Mouse (Mus musculus) ES-Bruce4 (cell line): ENCODE results near the gene Tmem132b.

Source experiments
- CTCF ChIP-seq: IDR thresholded peaks from one replicate; pipeline ENCODE4 v1.8.1; 2011; ENCODE audit warnings: low read depth, low read length
- EP300 ChIP-seq: IDR thresholded peaks from 2 replicates; pipeline ENCODE4 v1.6.1; 2011; ENCODE audit warnings: low read depth, low read length; ENCODE audit not compliant: insufficient read depth
- POLR2A ChIP-seq: IDR thresholded peaks from one replicate; pipeline ENCODE4 v1.8.1; 2011; ENCODE audit warnings: low read length; ENCODE audit not compliant: insufficient read depth

- no peak for TF ChIP-seq CTCF
- no peak for TF ChIP-seq EP300
- no peak for TF ChIP-seq POLR2A
These were observed 211.9 kb downstream of the Tmem132b start for GRCm38 (mm10) chr5:125743503-125743902.
